Mouse (Mus musculus): ENCODE measurements around the gene Gm26741.
"Not testable (repeated sequence)": the region's sequence is repeated elsewhere in the genome, so short reads cannot be mapped to it uniquely, and the experiment has no call there.

The Gm26741 gene

GRCm38 (mm10) chr10:52358467-52358866, at the start of gene Gm26741:
Gene Gm26741 (plus strand): TSS chr10:52358767.
- no peak for DNase-seq

DNA sequence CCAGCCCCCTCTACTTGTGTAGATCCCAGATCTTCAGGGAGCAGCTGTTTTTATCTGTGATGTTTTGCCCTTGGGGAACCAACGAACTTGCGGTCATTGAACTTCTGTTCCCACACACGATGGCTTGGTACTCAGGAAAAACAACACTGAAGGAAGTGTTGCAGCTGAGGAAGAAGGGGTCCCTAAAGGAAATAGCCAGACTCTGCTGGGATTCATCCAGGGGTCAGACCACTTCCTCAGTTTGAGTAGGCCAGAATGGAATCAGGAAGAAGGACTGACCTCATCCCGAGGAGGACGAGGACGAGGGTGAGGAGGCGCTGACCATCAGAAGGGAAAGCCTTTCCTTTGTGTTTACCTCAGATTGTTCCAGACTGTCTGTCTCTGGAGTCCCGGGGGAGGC, 49.4 kb upstream of the Gm26741 start:
- DNase-seq: no peak

GRCm38 (mm10) chr10:52319506-52320286, 38.9 kb upstream of the Gm26741 start:
- DNase-seq: no peak

DNA sequence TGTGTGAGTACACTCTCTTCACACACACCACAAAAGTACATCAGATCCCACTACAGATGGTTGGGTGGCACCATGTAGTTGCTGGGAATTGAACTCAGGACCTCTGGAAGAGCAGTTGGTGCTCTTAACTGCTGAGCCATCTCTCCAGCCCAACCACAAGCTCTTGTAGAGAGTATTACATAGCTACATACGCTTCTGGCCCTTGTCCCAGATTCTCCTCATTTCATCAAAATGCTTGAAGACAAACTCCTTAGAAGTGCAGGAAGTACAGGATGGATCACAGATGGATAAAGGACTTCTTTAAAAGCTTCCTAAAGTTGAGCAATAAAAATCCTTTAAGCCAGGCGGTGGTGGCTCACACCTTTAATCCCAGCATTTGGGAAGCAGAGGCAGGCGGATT, 36.6 kb upstream of the Gm26741 start:
- no peak for DNase-seq

GRCm38 (mm10) chr10:52331007-52331406, 27.6 kb upstream of the Gm26741 start:
- peak; percentile 43 for DNase-seq

DNA sequence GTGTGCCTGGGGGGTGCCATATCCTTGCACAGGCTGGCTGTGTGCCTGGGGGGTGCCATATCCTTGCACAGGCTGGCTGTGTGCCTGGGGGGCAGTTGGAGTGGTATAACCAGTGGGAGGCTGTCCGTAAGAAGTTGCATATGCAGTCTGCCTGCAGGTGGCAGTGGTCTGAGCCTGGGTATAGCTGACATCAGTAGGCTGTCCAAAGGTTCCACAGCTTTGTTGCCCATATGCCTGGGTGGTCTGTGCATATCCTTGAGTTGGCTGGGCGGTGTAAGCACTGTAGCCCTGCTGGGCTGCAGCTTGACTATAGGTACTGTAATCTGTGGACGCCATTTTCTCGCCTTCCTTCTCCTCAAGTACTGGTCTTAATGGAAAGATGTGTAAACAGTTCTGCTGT, 15.2 kb upstream of the Gm26741 start:
- DNase-seq: not testable (repeated sequence)

DNA sequence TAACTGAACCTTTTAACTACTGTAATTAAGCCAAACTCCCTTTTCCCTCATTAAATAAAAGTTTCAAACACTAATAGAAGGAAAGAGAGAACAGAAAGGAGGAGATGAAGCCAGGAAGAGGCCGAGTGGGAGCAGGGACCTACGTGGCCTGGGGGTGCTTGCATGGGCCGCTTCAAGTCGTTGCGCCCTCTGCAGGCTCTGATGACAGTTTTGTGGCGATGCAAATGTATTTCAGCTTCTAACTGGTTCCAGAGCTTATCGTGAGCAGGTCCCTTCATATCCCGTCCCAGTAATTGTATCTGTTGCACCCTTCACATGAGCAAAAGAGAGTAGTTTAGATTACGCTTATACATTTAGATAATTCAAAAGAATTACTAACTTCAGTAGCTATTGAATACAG, 5.4 kb upstream of the Gm26741 start:
- DNase-seq: peak; percentile 18

DNA sequence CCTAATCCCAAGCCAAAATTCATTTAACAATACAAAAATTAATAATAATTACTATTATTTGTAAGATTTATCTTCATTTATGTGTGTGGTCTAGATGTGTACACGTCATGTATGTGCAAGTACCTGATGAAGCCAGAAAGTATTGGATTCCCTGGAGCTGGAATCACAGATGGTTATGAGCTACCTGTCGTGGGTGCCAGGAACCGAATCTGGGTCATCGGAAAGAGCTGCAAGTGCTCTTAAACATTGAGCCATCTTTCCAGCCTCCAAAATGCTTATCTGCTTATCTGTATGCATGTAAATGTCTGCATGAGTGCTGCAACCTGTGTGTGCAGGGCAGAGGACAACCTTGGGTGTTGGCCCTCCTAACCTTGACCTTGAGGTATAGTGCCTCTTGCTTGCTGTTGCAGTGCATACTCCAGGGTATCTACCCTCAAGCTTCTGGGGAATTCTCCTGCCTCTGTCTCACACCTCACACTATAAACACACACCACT, 1.7 kb downstream of the Gm26741 start:
- no peak for DNase-seq

DNA sequence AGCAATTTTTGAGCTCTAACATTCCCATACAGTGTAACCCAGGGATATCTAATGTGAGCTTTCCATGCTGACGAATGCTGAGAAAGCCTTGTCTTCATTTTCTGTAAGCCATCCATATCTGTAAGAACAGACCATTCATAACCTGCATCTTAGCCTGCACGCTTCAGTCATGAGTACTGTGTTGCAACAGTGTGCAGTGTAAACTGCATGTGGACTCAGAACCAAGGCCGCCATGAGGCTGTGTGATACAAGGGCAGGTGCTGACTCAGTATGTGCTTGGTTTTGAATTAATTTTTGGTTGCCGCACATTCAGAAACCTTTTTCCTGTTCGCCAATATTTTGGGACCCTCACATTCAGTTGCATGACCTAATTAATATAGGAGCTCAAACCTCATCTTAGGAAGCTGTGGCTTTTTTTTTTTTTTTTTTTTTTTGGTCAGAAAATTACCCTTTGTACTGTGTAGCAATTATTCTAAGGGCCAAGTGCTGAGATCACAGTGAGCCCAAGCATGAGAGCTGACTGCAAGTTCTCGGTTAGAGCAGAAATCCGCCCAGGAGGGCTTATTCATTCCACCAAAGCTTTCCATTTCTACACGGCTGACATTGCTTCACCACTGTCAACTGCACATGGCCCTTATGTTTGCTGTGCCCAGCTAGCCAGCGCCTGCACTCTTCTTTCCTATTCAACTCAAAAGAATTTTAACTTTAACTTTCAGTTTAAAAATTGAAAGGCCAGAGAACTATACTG, 2.5 kb downstream of the Gm26741 start:
- DNase-seq: no peak

DNA sequence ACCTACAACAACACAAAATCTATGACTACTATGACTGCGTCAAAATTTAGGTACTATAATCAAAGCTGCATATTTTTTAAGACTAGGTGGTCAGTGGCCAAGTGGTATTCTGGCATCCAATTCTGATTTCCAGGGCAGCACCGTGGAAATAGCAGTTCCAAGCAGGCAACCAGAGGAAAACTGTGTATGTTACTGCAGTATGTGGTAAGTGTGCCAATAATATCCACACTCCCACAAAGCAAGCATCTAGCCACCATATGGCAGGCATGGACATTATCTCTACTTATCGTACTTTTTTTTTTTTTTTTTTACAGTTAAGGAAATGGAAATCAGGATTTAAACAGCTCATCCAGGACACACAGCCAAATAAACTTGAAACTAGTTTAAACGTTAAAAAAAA, 9.8 kb downstream of the Gm26741 start:
- no peak for DNase-seq

DNA sequence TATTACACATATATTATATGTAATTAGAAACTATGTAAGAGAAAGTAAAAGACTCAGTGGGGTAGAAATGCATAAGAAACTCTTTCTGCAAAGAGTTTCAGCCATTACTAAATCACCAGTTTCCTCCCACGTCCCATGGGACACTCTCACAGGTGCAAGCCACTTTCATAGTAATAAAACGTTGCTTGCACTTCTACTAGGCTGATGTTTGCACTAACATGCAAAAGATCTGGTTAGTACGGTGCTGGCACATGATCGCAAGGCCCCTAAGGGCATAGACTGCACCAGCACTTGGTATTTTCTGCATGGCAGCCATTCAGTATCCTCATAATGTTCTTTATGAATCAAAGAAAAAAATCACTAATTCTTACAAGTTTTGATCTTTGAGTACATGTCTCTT, 15.3 kb downstream of the Gm26741 start:
- no peak for DNase-seq

DNA sequence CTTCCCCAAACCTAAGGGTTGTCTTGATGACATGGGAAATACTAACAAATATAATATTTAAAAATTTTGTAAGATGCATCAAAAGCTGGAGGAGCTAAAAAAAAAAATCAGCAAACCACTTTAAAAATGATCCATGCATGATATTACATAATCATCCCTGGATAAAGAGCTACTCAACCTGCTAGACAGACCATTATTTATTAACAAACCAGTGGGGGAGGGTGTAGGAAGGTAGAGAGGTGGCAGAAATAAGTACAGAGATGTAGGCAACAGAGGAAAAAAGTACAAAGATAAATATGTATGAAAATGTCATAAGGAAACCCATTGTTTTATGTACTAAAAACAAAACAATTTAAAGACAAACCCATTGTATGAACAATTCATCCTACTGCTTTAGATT, 16.1 kb downstream of the Gm26741 start:
- DNase-seq: no peak

DNA sequence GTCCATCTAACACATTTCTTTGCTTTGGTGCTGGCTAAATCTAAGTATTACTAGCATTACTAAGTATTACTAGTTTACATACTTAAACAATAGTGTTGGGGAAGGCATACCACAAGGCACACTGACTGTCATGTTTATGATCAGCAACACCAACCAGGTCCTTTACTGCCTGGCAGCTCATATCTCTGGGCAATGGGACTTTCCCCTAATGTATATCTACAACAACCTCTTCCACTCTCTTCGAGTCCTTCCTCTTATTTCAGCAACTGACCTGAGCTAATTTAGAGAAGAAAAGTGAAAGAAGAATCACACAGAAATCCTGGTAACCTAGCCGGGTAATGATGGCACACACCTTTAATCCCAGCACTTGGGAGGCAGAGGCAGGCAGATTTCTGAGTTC, 17.9 kb downstream of the Gm26741 start:
- DNase-seq: no peak

DNA sequence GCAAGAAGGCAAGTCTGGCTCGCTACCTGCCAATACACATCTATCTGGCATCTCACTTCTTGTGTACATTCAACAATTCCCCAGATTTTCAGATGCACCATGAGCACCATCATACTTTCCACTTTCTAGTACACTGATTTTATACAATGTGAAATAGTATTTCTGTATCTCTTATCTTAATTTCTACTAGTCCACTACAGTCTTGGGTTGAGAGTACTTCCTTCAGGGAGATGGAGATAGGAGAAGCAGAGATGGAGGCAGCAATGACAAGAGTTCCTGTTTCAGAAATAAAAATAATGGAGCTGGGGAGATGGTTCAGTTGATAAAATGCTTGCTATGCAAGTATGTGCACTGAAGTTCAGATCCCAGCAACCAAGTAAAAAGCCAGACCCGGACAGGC, 19.2 kb downstream of the Gm26741 start:
- DNase-seq: no peak

- no peak for DNase-seq
Observed at GRCm38 (mm10) chr10:52381321-52381801, 22.8 kb downstream of the Gm26741 start.

DNA sequence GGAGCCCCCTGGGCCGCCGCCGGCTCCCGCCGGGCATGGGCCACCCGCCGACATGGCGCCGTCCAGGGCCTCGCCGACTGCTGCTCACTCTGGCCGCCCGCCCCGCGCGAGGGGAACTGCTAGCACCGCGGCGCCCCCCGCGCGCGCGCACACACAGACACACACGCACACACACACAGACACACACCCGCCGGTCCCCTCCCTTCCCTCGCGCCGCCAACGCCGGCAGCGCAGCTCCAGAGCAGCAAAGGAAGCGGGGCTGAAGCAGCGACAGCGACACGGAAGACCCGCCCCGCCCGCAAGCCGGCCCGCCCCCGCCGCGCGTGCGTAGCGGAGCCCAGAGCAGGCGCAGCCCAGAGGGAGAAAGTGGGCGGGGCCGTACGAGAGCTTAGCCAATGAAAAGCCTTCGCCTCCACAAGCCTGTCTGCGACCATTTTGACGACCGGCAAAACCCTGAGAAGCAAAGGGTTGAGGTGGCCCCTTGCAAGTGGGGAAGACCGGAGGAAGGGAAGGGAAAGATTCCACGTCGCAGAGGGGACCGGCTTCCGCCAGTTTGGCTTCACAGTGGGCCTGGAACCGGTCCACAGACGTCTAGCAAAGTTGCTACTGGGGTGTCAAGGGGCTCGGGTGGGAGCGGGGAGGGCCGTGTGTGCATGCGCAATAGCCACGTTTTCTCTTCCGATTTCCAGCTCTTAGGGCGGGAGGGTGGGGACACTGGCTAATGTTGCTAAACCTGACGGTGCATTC, 23.5 kb downstream of the Gm26741 start, which contains the start of gene Gopc:
Gene Gopc, minus strand, starts transcription at position 280 of the 747 bp plus-strand sequence.
- peak; percentile 100 for DNase-seq

- DNase-seq: no peak
Observed at GRCm38 (mm10) chr10:52383022-52383421, 24.5 kb downstream of the Gm26741 start.

- DNase-seq: no peak
Observed at GRCm38 (mm10) chr10:52383522-52383921, 25.0 kb downstream of the Gm26741 start.

DNA sequence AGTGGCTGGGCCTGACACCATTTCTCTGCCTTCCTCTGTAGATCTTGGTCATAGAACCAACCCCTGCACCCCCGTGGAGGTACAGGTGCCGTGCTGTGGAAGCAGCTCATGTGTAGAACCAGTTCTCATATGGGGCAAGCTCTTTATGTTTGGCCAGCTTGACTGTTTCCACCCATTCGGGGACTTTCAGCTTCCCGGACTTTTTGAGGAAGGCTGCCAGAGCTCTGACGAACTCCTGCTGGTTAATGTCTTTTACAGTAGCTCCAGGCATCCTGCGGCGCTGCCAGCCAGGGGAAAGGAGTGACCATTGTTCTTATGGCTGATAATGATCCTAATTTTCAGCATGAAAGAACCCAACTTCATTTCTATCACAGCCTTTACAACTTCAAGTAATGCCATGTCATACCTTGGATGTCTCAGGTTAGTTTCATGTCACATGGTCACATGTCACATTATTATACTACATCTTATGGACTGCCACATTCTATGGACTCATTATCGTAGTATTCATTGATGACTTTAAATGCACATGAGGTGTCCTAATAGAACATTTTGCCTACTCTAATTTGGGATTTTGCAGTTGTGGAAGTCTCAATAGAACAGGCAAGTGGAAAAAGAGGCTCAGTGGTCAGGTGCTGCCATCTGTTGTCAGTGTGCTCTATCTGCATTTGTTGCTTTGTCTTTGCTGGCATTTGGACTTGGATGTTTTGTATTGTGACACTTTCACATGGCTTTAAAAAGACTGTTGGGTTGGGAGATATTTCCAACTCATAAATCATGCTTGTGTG, 26.4 kb downstream of the Gm26741 start:
- DNase-seq: peak; percentile 68

DNA sequence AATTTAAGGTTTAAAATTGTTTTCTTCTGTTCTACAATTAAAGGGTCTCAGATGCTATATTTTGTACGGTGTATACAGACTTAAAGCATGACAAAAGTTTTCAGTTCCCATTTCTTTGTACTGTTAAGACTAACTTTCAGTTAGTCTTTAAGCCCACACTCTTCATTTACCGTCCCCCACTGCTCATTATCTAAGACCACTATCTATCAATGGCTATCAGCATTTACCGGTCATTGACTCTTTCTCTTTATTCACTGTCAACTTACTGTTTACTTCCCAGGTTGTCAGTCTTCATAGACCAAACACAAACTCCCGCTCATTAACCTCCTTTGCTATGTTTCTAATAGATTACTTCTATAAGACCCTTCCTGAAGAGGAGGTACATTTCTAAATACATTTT, 28.6 kb downstream of the Gm26741 start:
- no peak for DNase-seq

GRCm38 (mm10) chr10:52388922-52389430, 30.4 kb downstream of the Gm26741 start, which contains the start of gene Nepn:
Gene Nepn (plus strand): TSS chr10:52388972.
- no peak for DNase-seq

DNA sequence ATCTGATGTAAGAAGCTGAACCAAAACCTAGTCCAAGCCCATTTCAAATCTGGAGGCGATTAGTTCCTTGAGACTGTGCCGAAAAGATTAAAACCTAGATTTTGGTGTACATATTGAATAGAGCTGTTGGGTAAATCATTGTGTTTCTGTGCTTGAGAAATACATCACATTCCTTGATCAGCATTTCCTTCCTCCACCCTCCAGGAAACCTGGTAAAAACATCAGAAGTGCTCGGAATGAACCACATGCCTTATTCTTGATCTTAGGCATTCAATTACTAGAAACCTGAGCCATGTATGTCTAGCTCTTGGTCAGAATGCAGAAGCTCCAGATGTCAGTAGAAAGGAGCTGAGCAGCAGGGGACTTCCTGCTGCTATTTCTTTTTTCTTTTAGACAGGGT, 30.9 kb downstream of the Gm26741 start:
- DNase-seq: peak; percentile 27
